Mouse (Mus musculus) inflammation-experienced regulatory T-cells, adult 6 months (primary cell): ENCODE results near the gene Mblac2. TPM values are rescaled to one million over a fixed set of nuclear protein-coding genes. Genes with fewer than 3 reads are reported as not detected.

Experiments used
- polyA plus RNA-seq, 3 experiments: library from polyadenylated mRNA; unstranded; fragments of 100-300 nt; shearing (Covaris generic); gene quantifications; one replicate each; pipeline ENCODE4 v1.2.1; 2017

Gene Mblac2
- polyA plus RNA-seq, 3 experiments from 2014 or later = 5.2 to 15.0 (median 14.6) TPM

Other genes starting within 250 kb of the Mblac2 start
- under 1 TPM; 0.24 to 0.54 (median 0.31) TPM for gene Adgrv1, start 78.2 kb upstream of the Mblac2 start, polyA plus RNA-seq
- gene Lysmd3, start 53.7 kb upstream of the Mblac2 start, polyA plus RNA-seq = 10 to 100 TPM; 15.7 to 26.2 (median 20.9) TPM
- gene Polr3g, start 328 bp upstream of the Mblac2 start, polyA plus RNA-seq = 1 to 10 TPM; 8.5 to 9.9 (median 9.3) TPM
- gene Cetn3, start 71.7 kb downstream of the Mblac2 start, polyA plus RNA-seq = 100 to 1,000 TPM; 171 to 196 (median 176) TPM